26 mouse cellular contexts compared by ENCODE assay signal in genomic region chr8:120568164-120568798, GRCm38 (mm10). TPM values are rescaled to one million over a fixed set of nuclear protein-coding genes. Genes with fewer than 3 reads are reported as not detected.
DNase-seq lines count a peak whose midpoint lies in the region; ATAC-seq and TF ChIP-seq lines count a peak whose summit lies in the region.
"Had no signal": no experiment of that assay in that cellular context is flagged by ENCODE, and none has a peak within 500 bp of the region (broad histone marks: within the 10 kb centered on the region; RNA-seq: fewer than 3 reads in every experiment).

No protein-coding gene starts in this region.

- H3K4me3 ChIP-seq in midbrain, embryonic 10.5 days, result peak overlapping the region; percentile 20; the same call in 1 of the 2 replicates
- no peak overlapping the region for H3K4me3 ChIP-seq in midbrain, embryonic 11.5 days (ENCODE audit: low read depth, low read length)
- H3K4me3 ChIP-seq in ES-Bruce4 (ENCODE audit: low read depth, low read length), result peak overlapping the region; percentile 2; the same call in 1 of the 2 replicates
- H3K4me3 ChIP-seq: gastrocnemius, adult 2 months; heart, embryonic 13.5 days; left cerebral cortex, adult 2 months; limb, embryonic 12.5 days; liver, embryonic 15.5 days; midbrain, embryonic 13.5 days had no signal

- no peak for ATAC-seq in midbrain, embryonic 11.5 days (ENCODE audit: low FRiP score)
- ATAC-seq: forebrain, embryonic 14.5 days; inflammation-experienced regulatory T-cells, adult 6 months; midbrain, embryonic 13.5 days; Patski had no signal

- no peak overlapping the region for H3K9ac ChIP-seq in midbrain, embryonic 11.5 days (ENCODE audit: low read length)
- H3K9ac ChIP-seq in ES-Bruce4 (ENCODE audit: low read depth, poor library complexity, severe bottlenecking), result no peak overlapping the region
- H3K9ac ChIP-seq: heart, embryonic 13.5 days; limb, embryonic 12.5 days; liver, embryonic 15.5 days; lung, embryonic 14.5 days; midbrain, embryonic 13.5 days had no signal

- TF ChIP-seq EP300 in ES-Bruce4 (IDR thresholded peaks at IDR 0.05; ENCODE audit: insufficient read depth, low read depth, low read length), result no peak

- H3K27ac ChIP-seq in midbrain, embryonic 10.5 days (replicated peaks), result 0 out of 2 replicates have a peak overlapping the region, but pooled peaks have one; percentile 13
- H3K27ac ChIP-seq in midbrain, embryonic 11.5 days (ENCODE audit: low read depth, low read length), result no peak overlapping the region; the same call in 1 of the 2 replicates
- no peak overlapping the region for H3K27ac ChIP-seq in ES-Bruce4 (ENCODE audit: insufficient read depth, low read length)
- H3K27ac ChIP-seq: gastrocnemius, adult 2 months; heart, embryonic 13.5 days; left cerebral cortex, adult 2 months; limb, embryonic 12.5 days; liver, embryonic 15.5 days had no signal

- no peak for TF ChIP-seq POLR2A in ES-Bruce4 (IDR thresholded peaks at IDR 0.05; ENCODE audit: insufficient read depth, low read length)
- no peak for TF ChIP-seq POLR2A in brain, embryonic 14.5 days (IDR thresholded peaks at IDR 0.05; ENCODE audit: borderline replicate concordance, extremely low read depth, insufficient read depth, insufficient read length, poor library complexity, severe bottlenecking)

- 93% methylated on average over 37 of the region's 37 CpGs for WGBS in midbrain, embryonic 10.5 days
- WGBS in midbrain, embryonic 11.5 days, result 97% methylated on average over 37 of the region's 37 CpGs

- peaks cover 88% of the 10 kb centered on the region for H3K36me3 ChIP-seq in midbrain, embryonic 10.5 days
- peaks cover 45% of the 10 kb centered on the region for H3K36me3 ChIP-seq in midbrain, embryonic 11.5 days (ENCODE audit: control insufficient read depth, insufficient read depth, low read length)
- peaks cover 66% of the 10 kb centered on the region for H3K36me3 ChIP-seq in ES-Bruce4 (ENCODE audit: control insufficient read depth, insufficient read depth, low read length, poor library complexity, severe bottlenecking)

- no peak overlapping the region for H3K4me2 ChIP-seq in midbrain, embryonic 11.5 days
- H3K4me2 ChIP-seq: heart, embryonic 13.5 days; limb, embryonic 12.5 days; liver, embryonic 15.5 days; lung, embryonic 14.5 days; midbrain, embryonic 13.5 days had no signal

- TF ChIP-seq CTCF in ES-Bruce4 (IDR thresholded peaks at IDR 0.05; ENCODE audit: low read depth, low read length), result no peak
- TF ChIP-seq CTCF in brain, embryonic 14.5 days (IDR thresholded peaks at IDR 0.05; ENCODE audit: borderline replicate concordance, extremely low read depth, insufficient read depth, insufficient read length), result no peak

- no peaks in the 10 kb centered on the region for H3K27me3 ChIP-seq in midbrain, embryonic 10.5 days (ENCODE audit: low read depth, poor library complexity, severe bottlenecking)
- H3K27me3 ChIP-seq in midbrain, embryonic 11.5 days (ENCODE audit: control insufficient read depth, insufficient read depth, low read length), result no peaks in the 10 kb centered on the region
- no peaks in the 10 kb centered on the region for H3K27me3 ChIP-seq in ES-Bruce4 (ENCODE audit: control insufficient read depth, insufficient read depth, low read length, poor library complexity, severe bottlenecking)
- H3K27me3 ChIP-seq: heart, embryonic 13.5 days; limb, embryonic 12.5 days; liver, embryonic 15.5 days; midbrain, embryonic 13.5 days; Patski had no signal

- DNase-seq in heart, adult 11 months, result peak; percentile 92
- DNase-seq in heart, adult 18-20 months, result no peak
- DNase-seq in midbrain, embryonic 10.5 days (ENCODE audit: low spot score), result no peak
- DNase-seq in midbrain, embryonic 11.5 days (ENCODE audit: low spot score, missing footprints), result no peak
- peak; percentile 64 for DNase-seq in brain, embryonic 14.5 days (ENCODE audit: low read depth)
- no peak for DNase-seq in testis, postnatal 10 days (ENCODE audit: low spot score)
- DNase-seq: adrenal gland, postnatal 25 days; cerebellum, adult 2 months; cerebellum, postnatal 36 days; gastrocnemius, adult 2 months; gastrocnemius, postnatal 36 days; heart, postnatal 10 days; kidney, adult 11 months; kidney, postnatal 14 days; lung, embryonic 14.5 days; retina, postnatal 1 day; right cerebral cortex, postnatal 14 days had no signal

- peaks cover 86% of the 10 kb centered on the region for H3K4me1 ChIP-seq in midbrain, embryonic 10.5 days
- peaks cover 28% of the 10 kb centered on the region for H3K4me1 ChIP-seq in midbrain, embryonic 11.5 days (ENCODE audit: control insufficient read depth, insufficient read depth, low read length)
- H3K4me1 ChIP-seq in ES-Bruce4 (ENCODE audit: control insufficient read depth, insufficient read depth, low read length), result no peaks in the 10 kb centered on the region

- no peaks in the 10 kb centered on the region for H3K9me3 ChIP-seq in midbrain, embryonic 10.5 days (replicated peaks)
- H3K9me3 ChIP-seq in midbrain, embryonic 11.5 days (ENCODE audit: control insufficient read depth, low read length), result no peaks in the 10 kb centered on the region
- no peaks in the 10 kb centered on the region for H3K9me3 ChIP-seq in ES-Bruce4 (replicated peaks; ENCODE audit: control insufficient read depth, insufficient read depth, low read length, poor library complexity, severe bottlenecking)
- H3K9me3 ChIP-seq: heart, embryonic 13.5 days; limb, embryonic 12.5 days; liver, embryonic 15.5 days; midbrain, embryonic 13.5 days had no signal

RNA-seq across cellular contexts. Expression of gene Gins2, which starts 20.8 kb away (rescaled TPM):
- total RNA-seq in heart, adult 18-20 months (2021), result 1 to 10 TPM in 1 of 2 experiments, under 1 TPM in 1; 0.98 to 1.8 TPM
- 162 and 192 TPM in 2 replicates for polyA plus RNA-seq in midbrain, embryonic 10.5 days (2016; fragmentation: Nextera tagmentation; extraction: Ambion mirVana)
- 113 and 120 TPM in 2 replicates for polyA plus RNA-seq in midbrain, embryonic 11.5 days (2014; fragmentation: Nextera tagmentation; extraction: Ambion mirVana)
- polyA plus RNA-seq in ES-Bruce4 (2011; ENCODE audit: insufficient read depth, insufficient read length, low read depth, missing spikeins), result 51.3 and 52.0 TPM in 2 replicates
- polyA plus RNA-seq in brain, embryonic 14.5 days (2012; rRNA removed), result 22.9 and 37.8 TPM in 2 replicates

Comparison
In these comparisons a context has a peak if more than half of its experiments do, and no peak if none do; other contexts are left out.
1. DNase-seq: peak in heart, adult 11 months (single experiment) and brain, embryonic 14.5 days (single experiment); none in heart, adult 18-20 months (0 of 2), midbrain, embryonic 10.5 days (single experiment), midbrain, embryonic 11.5 days (single experiment) and testis, postnatal 10 days (single experiment).